Mouse (Mus musculus): ENCODE measurements at regions not wholly inside any gene's neighbourhood (a gene's known extent, or its start where the extent isn't known, plus 50 kb on each side); places are given as distances from the start of the nearest gene placed in this dataset.

GRCm38 (mm10) chr11:7610752-7611151 lies 397.0 kb upstream of the Igfbp3 start:
- WGBS = 88% methylated on average over 2 of the region's 2 CpGs
- no peak for DNase-seq (ENCODE audit: low spot score)
- TF ChIP-seq CTCF (IDR thresholded peaks at IDR 0.05; ENCODE audit: low read depth) = no peak

GRCm38 (mm10) chr11:7609921-7610320 lies 396.2 kb upstream of the Igfbp3 start:
- ATAC-seq = no peak
- no peak for DNase-seq (ENCODE audit: low spot score)
- no peak overlapping the region for H3K27ac ChIP-seq
- no peak for TF ChIP-seq CTCF (IDR thresholded peaks at IDR 0.05; ENCODE audit: low read depth)
- H3K4me3 ChIP-seq (ENCODE audit: low read length) = no peak overlapping the region
- no peak overlapping the region for H3K4me2 ChIP-seq (ENCODE audit: low read depth, low read length)
- no peaks in the 10 kb centered on the region for H3K27me3 ChIP-seq (ENCODE audit: insufficient read depth, low read length)
- H3K4me1 ChIP-seq (ENCODE audit: insufficient read depth, low read length) = no peaks in the 10 kb centered on the region
- H3K9ac ChIP-seq (replicated peaks; ENCODE audit: low read length) = no peak overlapping the region
- H3K36me3 ChIP-seq (ENCODE audit: insufficient read depth, low read length) = no peaks in the 10 kb centered on the region
- no peaks in the 10 kb centered on the region for H3K9me3 ChIP-seq (ENCODE audit: low read length)

More at GRCm38 (mm10) chr11:7610752-7611151, 397.0 kb upstream of the Igfbp3 start:
- no peak overlapping the region for H3K4me3 ChIP-seq (ENCODE audit: low read length)
- H3K27ac ChIP-seq = no peak overlapping the region
- no peaks in the 10 kb centered on the region for H3K4me1 ChIP-seq (ENCODE audit: insufficient read depth, low read length)
- no peaks in the 10 kb centered on the region for H3K27me3 ChIP-seq (ENCODE audit: insufficient read depth, low read length)
- ATAC-seq = no peak
- no peaks in the 10 kb centered on the region for H3K9me3 ChIP-seq (ENCODE audit: low read length)
- no peak overlapping the region for H3K4me2 ChIP-seq (ENCODE audit: low read depth, low read length)
- no peak overlapping the region for H3K9ac ChIP-seq (replicated peaks; ENCODE audit: low read length)
- H3K36me3 ChIP-seq (ENCODE audit: insufficient read depth, low read length) = no peaks in the 10 kb centered on the region

GRCm38 (mm10) chr11:7606652-7607051 lies 392.9 kb upstream of the Igfbp3 start:
- Histone ChIP-seq H3K36me3 (ENCODE audit: insufficient read depth, low read length) (no peaks in the 10 kb centered on the region), H3K4me3 (ENCODE audit: low read length) (no peak overlapping the region), H3K27me3 (ENCODE audit: insufficient read depth, low read length) (no peaks in the 10 kb centered on the region), H3K27ac (no peak overlapping the region), H3K9ac (replicated peaks; ENCODE audit: low read length) (no peak overlapping the region), H3K4me1 (ENCODE audit: insufficient read depth, low read length) (no peaks in the 10 kb centered on the region), H3K4me2 (ENCODE audit: low read depth, low read length) (no peak overlapping the region), H3K9me3 (ENCODE audit: low read length) (no peaks in the 10 kb centered on the region)
- WGBS = 80% methylated on average over 7 of the region's 7 CpGs
- TF ChIP-seq CTCF (IDR thresholded peaks at IDR 0.05; ENCODE audit: low read depth) = no peak
- ATAC-seq = no peak
- no peak for DNase-seq (ENCODE audit: low spot score)

GRCm38 (mm10) chr11:7592010-7592409 lies 378.3 kb upstream of the Igfbp3 start:
- WGBS = 69% methylated on average over 4 of the region's 4 CpGs
- no peaks in the 10 kb centered on the region for H3K9me3 ChIP-seq (ENCODE audit: low read length)
- no peak for DNase-seq (ENCODE audit: low spot score)
- no peaks in the 10 kb centered on the region for H3K36me3 ChIP-seq (ENCODE audit: insufficient read depth, low read length)
- no peaks in the 10 kb centered on the region for H3K27me3 ChIP-seq (ENCODE audit: insufficient read depth, low read length)
- no peak overlapping the region for H3K9ac ChIP-seq (replicated peaks; ENCODE audit: low read length)
- H3K4me1 ChIP-seq (ENCODE audit: insufficient read depth, low read length) = no peaks in the 10 kb centered on the region
- no peak overlapping the region for H3K4me3 ChIP-seq (ENCODE audit: low read length)
- no peak overlapping the region for H3K27ac ChIP-seq
- no peak for ATAC-seq
- no peak overlapping the region for H3K4me2 ChIP-seq (ENCODE audit: low read depth, low read length)
- no peak for TF ChIP-seq CTCF (IDR thresholded peaks at IDR 0.05; ENCODE audit: low read depth)

GRCm38 (mm10) chr11:7583296-7583695 lies 369.6 kb upstream of the Igfbp3 start:
- no peak overlapping the region for H3K4me2 ChIP-seq (ENCODE audit: low read depth, low read length)
- H3K36me3 ChIP-seq (ENCODE audit: insufficient read depth, low read length) = no peaks in the 10 kb centered on the region
- no peak overlapping the region for H3K4me3 ChIP-seq (ENCODE audit: low read length)
- H3K4me1 ChIP-seq (ENCODE audit: insufficient read depth, low read length) = no peaks in the 10 kb centered on the region
- no peaks in the 10 kb centered on the region for H3K9me3 ChIP-seq (ENCODE audit: low read length)
- WGBS = 79% methylated on average over 2 of the region's 2 CpGs
- DNase-seq (ENCODE audit: low spot score) = no peak
- no peak for TF ChIP-seq CTCF (IDR thresholded peaks at IDR 0.05; ENCODE audit: low read depth)
- no peaks in the 10 kb centered on the region for H3K27me3 ChIP-seq (ENCODE audit: insufficient read depth, low read length)
- no peak for ATAC-seq
- no peak overlapping the region for H3K27ac ChIP-seq
- H3K9ac ChIP-seq (replicated peaks; ENCODE audit: low read length) = no peak overlapping the region

GRCm38 (mm10) chr11:7568484-7568883 lies 354.8 kb upstream of the Igfbp3 start:
- DNase-seq (ENCODE audit: low spot score) (peak; percentile 67), ATAC-seq (0 out of 2 replicates have a peak, but pooled peaks have one; percentile 43)
- Histone ChIP-seq H3K27me3 (ENCODE audit: insufficient read depth, low read length) (no peaks in the 10 kb centered on the region), H3K4me2 (ENCODE audit: low read depth, low read length) (no peak overlapping the region), H3K9ac (replicated peaks; ENCODE audit: low read length) (no peak overlapping the region), H3K36me3 (ENCODE audit: insufficient read depth, low read length) (no peaks in the 10 kb centered on the region), H3K4me3 (ENCODE audit: low read length) (no peak overlapping the region), H3K9me3 (ENCODE audit: low read length) (no peaks in the 10 kb centered on the region), H3K4me1 (ENCODE audit: insufficient read depth, low read length) (no peaks in the 10 kb centered on the region), H3K27ac (no peak overlapping the region)
- TF ChIP-seq CTCF (IDR thresholded peaks at IDR 0.05; ENCODE audit: low read depth) = peak; percentile 78
- 77% methylated on average over 1 of the region's 1 CpGs for WGBS

- no peak for TF ChIP-seq CTCF (IDR thresholded peaks at IDR 0.05; ENCODE audit: low read depth)
- WGBS = 51% methylated on average over 2 of the region's 2 CpGs
Observed at GRCm38 (mm10) chr11:7562029-7562428, 348.3 kb upstream of the Igfbp3 start.

More at GRCm38 (mm10) chr11:7562029-7562428, 348.3 kb upstream of the Igfbp3 start:
- Histone ChIP-seq H3K9me3 (ENCODE audit: low read length) (no peaks in the 10 kb centered on the region), H3K36me3 (ENCODE audit: insufficient read depth, low read length) (no peaks in the 10 kb centered on the region), H3K27ac (no peak overlapping the region), H3K27me3 (ENCODE audit: insufficient read depth, low read length) (no peaks in the 10 kb centered on the region), H3K4me1 (ENCODE audit: insufficient read depth, low read length) (no peaks in the 10 kb centered on the region), H3K4me2 (ENCODE audit: low read depth, low read length) (no peak overlapping the region), H3K9ac (replicated peaks; ENCODE audit: low read length) (no peak overlapping the region), H3K4me3 (ENCODE audit: low read length) (no peak overlapping the region)
- DNase-seq (ENCODE audit: low spot score) = no peak
- no peak for ATAC-seq

All from hindbrain, postnatal 0 days (tissue).